Mouse (Mus musculus) heart, embryonic 10.5 days (tissue): Measurements from ENCODE around the gene Nucb1. TPM values are rescaled to one million over a fixed set of nuclear protein-coding genes. Genes with fewer than 3 reads are reported as not detected.
A peak's percentile ranks its signal among the peaks of the same experiment; 100 is the strongest.
"Not testable (repeated sequence)": the region's sequence is repeated elsewhere in the genome, so short reads cannot be mapped to it uniquely, and the experiment has no call there.

ENCODE experiments used
- DNase-seq: peaks from one replicate; pipeline ENCODE4 v3.0.0-alpha.2; 2017; ENCODE audit warnings: low spot score
- H3K27ac ChIP-seq: fragments of 300-500 bp; sonication (generic); 2 replicates; pipeline ENCODE4 v1.5.1; 2016; ENCODE audit warnings: mild to moderate bottlenecking
- H3K27me3 ChIP-seq: fragments of 300-500 bp; sonication (generic); 2 replicates; pipeline ENCODE4 v1.6.1; 2016; ENCODE audit warnings: mild to moderate bottlenecking; ENCODE audit not compliant: poor library complexity, insufficient read depth, severe bottlenecking
- H3K36me3 ChIP-seq: fragments of 300-500 bp; sonication (generic); 2 replicates; pipeline ENCODE4 v1.6.1; 2016; ENCODE audit warnings: mild to moderate bottlenecking, moderate library complexity
- H3K4me1 ChIP-seq: fragments of 300-500 bp; sonication (generic); 2 replicates; pipeline ENCODE4 v1.6.1; 2016; ENCODE audit warnings: mild to moderate bottlenecking
- H3K4me3 ChIP-seq: fragments of 300-500 bp; sonication (generic); 2 replicates; pipeline ENCODE4 v1.5.1; 2016; ENCODE audit warnings: mild to moderate bottlenecking, moderate library complexity
- H3K9me3 ChIP-seq: fragments of 300-500 bp; sonication (generic); 2 replicates; pipeline ENCODE4 v1.6.1; 2016; ENCODE audit warnings: mild to moderate bottlenecking, moderate library complexity
- WGBS: fragments of 180-500 bp; shearing (Covaris S2); methylation state at CpG from one replicate; pipeline ENCODE4 v1.1.7; 2016; 5-methylcytosine and 5-hydroxymethylcytosine counted together
- polyA plus RNA-seq: library from polyadenylated mRNA; unstranded; fragments of >200 nt; fragmentation: Nextera tagmentation; extraction: Ambion mirVana; gene quantifications from 2 replicates; pipeline ENCODE4 v1.2.1, GENCODE M21; 2016

Nucb1 gene
- polyA plus RNA-seq, 1 experiment from 2014 or later = 163 TPM

GRCm38 (mm10) chr7:45538163-45539041, 28.2 kb upstream of the Nucb1 start:
- DNase-seq = peak; percentile 89
- H3K9me3 ChIP-seq = no peaks in the 10 kb centered on the region
- peaks cover 17% of the 10 kb centered on the region for H3K4me1 ChIP-seq
- H3K27me3 ChIP-seq = peaks cover 6% of the 10 kb centered on the region; the same call in 1 of the 2 replicates
- 3% methylated on average over 29 of the region's 29 CpGs for WGBS
- no peaks in the 10 kb centered on the region for H3K36me3 ChIP-seq
- H3K27ac ChIP-seq = peak overlapping the region; percentile 84
- peak overlapping the region; percentile 67 for H3K4me3 ChIP-seq

DNA sequence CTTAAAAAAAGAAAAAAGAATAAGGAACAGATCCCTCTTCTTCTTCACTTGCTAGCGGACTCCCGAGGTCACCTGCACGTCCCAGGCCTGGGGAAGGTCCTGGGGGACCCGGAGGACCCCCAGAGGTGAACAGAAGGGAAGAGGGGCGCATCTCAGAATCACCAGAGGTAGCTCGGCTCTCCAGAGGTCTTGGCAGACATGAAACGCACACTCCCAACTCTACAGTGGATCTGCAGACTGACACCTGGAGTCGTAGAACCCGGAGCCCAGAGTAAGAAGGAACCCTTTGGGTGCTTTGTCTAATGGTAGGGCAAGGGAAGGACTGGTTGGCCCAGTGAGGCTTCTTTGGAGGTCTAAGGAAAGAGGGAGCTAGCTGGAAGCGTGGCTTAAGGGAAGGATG, 27.4 kb upstream of the Nucb1 start:
- WGBS = 71% methylated on average over 10 of the region's 10 CpGs
- Histone ChIP-seq H3K27ac (peak overlapping the region; percentile 84; the same call in 1 of the 2 replicates), H3K9me3 (no peaks in the 10 kb centered on the region), H3K27me3 (peaks cover 6% of the 10 kb centered on the region; the same call in 1 of the 2 replicates), H3K4me3 (peak overlapping the region; percentile 67), H3K4me1 (peaks cover 17% of the 10 kb centered on the region), H3K36me3 (no peaks in the 10 kb centered on the region)
- DNase-seq = no peak

- no peak overlapping the region for H3K27ac ChIP-seq
- H3K4me1 ChIP-seq = peaks cover 27% of the 10 kb centered on the region
- H3K9me3 ChIP-seq = no peaks in the 10 kb centered on the region
- no peak overlapping the region for H3K4me3 ChIP-seq
- no peaks in the 10 kb centered on the region for H3K36me3 ChIP-seq
- peaks cover 6% of the 10 kb centered on the region; the same call in 1 of the 2 replicates for H3K27me3 ChIP-seq
- 69% methylated on average over 1 of the region's 1 CpGs for WGBS
- DNase-seq = no peak
Measured at GRCm38 (mm10) chr7:45535676-45536075, 25.5 kb upstream of the Nucb1 start.

GRCm38 (mm10) chr7:45530643-45531042, 20.4 kb upstream of the Nucb1 start:
- Histone ChIP-seq H3K4me3 (no peak overlapping the region), H3K4me1 (peaks cover 39% of the 10 kb centered on the region), H3K27me3 (peaks cover 11% of the 10 kb centered on the region; the same call in 1 of the 2 replicates), H3K9me3 (no peaks in the 10 kb centered on the region), H3K27ac (peak overlapping the region; percentile 43; the same call in 1 of the 2 replicates), H3K36me3 (no peaks in the 10 kb centered on the region)
- DNase-seq = no peak
- WGBS = 74% methylated on average over 2 of the region's 2 CpGs

- peak overlapping the region; percentile 27; the same call in 1 of the 2 replicates for H3K4me3 ChIP-seq
- peaks cover 10% of the 10 kb centered on the region; the same call in 1 of the 2 replicates for H3K27me3 ChIP-seq
- no peaks in the 10 kb centered on the region for H3K9me3 ChIP-seq
- 13% methylated on average over 6 of the region's 6 CpGs for WGBS
- 0 out of 2 replicates have a peak, but pooled peaks cover 1% of the 10 kb centered on the region for H3K36me3 ChIP-seq
- peaks cover 44% of the 10 kb centered on the region for H3K4me1 ChIP-seq
- peak overlapping the region; percentile 43 for H3K27ac ChIP-seq
- DNase-seq = no peak
Measured at GRCm38 (mm10) chr7:45529461-45529860, 19.3 kb upstream of the Nucb1 start.

GRCm38 (mm10) chr7:45527169-45527568, 17.0 kb upstream of the Nucb1 start:
- not testable (repeated sequence) for H3K4me3 ChIP-seq, H3K27me3 ChIP-seq, H3K9me3 ChIP-seq, DNase-seq
- WGBS = 81% methylated on average over 6 of the region's 6 CpGs
- Histone ChIP-seq H3K36me3 (peaks cover 17% of the 10 kb centered on the region; the same call in 1 of the 2 replicates), H3K4me1 (peaks cover 56% of the 10 kb centered on the region), H3K27ac (peak overlapping the region; percentile 98; the same call in 1 of the 2 replicates)

GRCm38 (mm10) chr7:45526474-45527120, 16.4 kb upstream of the Nucb1 start:
- WGBS = 19% methylated on average over 7 of the region's 7 CpGs
- H3K27ac ChIP-seq = peak overlapping the region; percentile 98
- DNase-seq = no peak
- no peaks in the 10 kb centered on the region for H3K9me3 ChIP-seq
- H3K27me3 ChIP-seq = peaks cover 5% of the 10 kb centered on the region; the same call in 1 of the 2 replicates
- peaks cover 17% of the 10 kb centered on the region; the same call in 1 of the 2 replicates for H3K36me3 ChIP-seq
- H3K4me1 ChIP-seq = peaks cover 54% of the 10 kb centered on the region
- H3K4me3 ChIP-seq = peak overlapping the region; percentile 90

DNA sequence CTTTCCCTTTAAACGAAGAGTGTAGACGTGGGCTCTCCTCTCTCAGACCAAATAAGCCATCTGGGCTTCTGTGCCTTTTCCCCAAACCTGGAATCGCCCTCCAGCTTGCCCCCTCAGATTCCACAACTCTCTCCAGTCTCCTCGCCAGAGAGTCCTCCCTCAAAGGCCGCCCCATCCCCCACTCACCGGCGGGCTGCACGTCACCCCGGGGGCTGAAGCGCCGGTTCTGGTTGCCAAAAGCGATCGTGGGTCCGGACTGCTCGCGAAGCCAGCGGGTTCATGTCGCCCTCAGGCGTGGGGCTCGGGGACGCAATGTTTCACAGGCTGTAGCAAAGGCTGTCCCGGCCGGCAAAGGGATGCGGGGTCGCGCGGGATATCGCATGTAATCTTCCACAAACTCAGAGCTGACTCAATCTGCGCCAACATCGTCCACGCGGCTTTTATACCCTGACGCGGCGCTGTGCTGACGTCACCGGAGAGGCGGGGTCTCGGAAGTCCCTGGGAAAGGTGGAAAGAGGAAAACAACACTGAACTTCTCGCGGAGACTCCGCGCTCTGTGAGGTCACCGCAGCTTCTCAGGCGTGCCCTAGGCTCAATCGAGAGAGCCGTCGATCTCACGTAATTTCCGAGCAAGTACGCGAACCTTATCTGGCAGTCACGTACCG, 15.7 kb upstream of the Nucb1 start, which contains the start of the genes Ppp1r15a and Plekha4:
Gene Ppp1r15a, minus strand, starts transcription at position 460 of the 665 bp plus-strand sequence.
Gene Plekha4, plus strand, starts transcription at position 522 of the 665 bp plus-strand sequence.
- Histone ChIP-seq H3K27ac (peak within 1 kb of the TSS; percentile 98), H3K27me3 (peaks cover 5% of the 10 kb centered on the region; the same call in 1 of the 2 replicates), H3K4me1 (peaks cover 51% of the 10 kb centered on the region), H3K4me3 (peak within 1 kb of the TSS; percentile 90), H3K36me3 (peaks cover 17% of the 10 kb centered on the region; the same call in 1 of the 2 replicates), H3K9me3 (no peaks in the 10 kb centered on the region)
- DNase-seq = peak; percentile 98
- WGBS = under 1% methylated on average over 54 of the region's 54 CpGs

GRCm38 (mm10) chr7:45524841-45525621, 14.8 kb upstream of the Nucb1 start:
- peaks cover 17% of the 10 kb centered on the region; the same call in 1 of the 2 replicates for H3K36me3 ChIP-seq
- peak overlapping the region; percentile 90 for H3K4me3 ChIP-seq
- H3K4me1 ChIP-seq = peaks cover 43% of the 10 kb centered on the region
- H3K9me3 ChIP-seq = no peaks in the 10 kb centered on the region
- no peaks in the 10 kb centered on the region for H3K27me3 ChIP-seq
- H3K27ac ChIP-seq = peak overlapping the region; percentile 98
- WGBS = 7% methylated on average over 12 of the region's 12 CpGs
- peak; percentile 94 for DNase-seq

DNA sequence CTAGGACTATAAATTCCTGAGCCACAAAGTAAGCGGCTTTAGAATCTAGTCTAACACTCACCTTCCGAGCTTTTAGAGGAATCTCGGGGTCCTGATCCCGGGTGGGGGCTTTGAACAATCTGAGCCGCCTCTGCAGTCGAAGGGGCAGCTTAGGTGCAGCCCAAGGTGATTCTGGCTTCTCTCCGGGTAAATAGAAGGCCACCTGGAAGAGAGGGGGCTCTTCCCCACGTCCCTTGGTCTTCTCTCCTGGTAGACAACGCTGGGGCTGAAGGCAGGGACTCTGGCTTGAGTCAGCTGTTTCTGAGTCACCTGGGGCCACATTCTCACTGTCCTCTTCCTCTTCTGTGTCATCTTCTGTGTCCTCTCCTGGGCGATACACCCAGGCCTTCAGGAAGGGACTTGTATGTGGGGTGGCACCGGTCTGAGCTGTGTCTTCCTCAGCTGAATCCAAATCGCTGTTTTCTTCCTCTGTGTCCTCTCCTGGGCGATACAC, 13.5 kb upstream of the Nucb1 start:
- peak overlapping the region; percentile 62 for H3K27ac ChIP-seq
- no peaks in the 10 kb centered on the region for H3K9me3 ChIP-seq
- H3K4me3 ChIP-seq = peak overlapping the region; percentile 70
- H3K36me3 ChIP-seq = peaks cover 17% of the 10 kb centered on the region; the same call in 1 of the 2 replicates
- 73% methylated on average over 13 of the region's 13 CpGs for WGBS
- peaks cover 30% of the 10 kb centered on the region for H3K4me1 ChIP-seq
- DNase-seq = no peak
- H3K27me3 ChIP-seq = no peaks in the 10 kb centered on the region

DNA sequence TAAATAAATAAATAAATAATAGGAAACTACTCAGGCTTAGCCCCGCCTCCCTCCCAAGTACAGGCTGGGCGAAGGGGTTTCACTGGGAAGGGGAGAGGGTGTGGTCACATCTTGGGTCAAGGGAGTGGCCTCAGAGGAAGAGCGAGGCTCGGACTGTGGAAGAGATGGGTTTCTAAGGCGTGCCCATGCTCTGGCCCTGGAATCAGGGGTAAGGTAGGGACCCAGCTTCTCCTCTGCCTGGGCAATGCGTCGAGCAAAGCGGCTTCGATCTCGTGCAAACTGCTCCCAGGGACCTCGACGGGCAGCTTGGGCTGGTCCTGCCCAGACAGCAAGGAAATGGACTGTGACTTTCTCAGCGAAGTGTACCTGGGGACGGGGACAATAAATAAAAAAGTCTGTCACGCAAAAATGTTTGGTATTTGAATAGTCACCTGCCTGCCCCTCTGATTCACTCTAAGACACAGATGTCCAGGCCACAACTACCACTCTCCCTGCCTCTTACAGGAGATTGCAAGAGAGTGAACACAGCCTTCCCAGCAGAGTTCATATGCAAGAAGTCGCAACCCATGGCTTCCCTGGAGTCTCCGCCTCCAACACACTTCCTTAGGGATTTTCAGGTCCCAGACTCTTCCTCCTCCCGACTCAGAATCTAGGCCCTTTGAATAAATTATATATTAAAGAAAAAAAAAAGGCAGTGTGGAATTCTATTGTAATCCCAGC, 12.9 kb upstream of the Nucb1 start:
- H3K4me1 ChIP-seq = peaks cover 30% of the 10 kb centered on the region
- peak overlapping the region; percentile 70 for H3K4me3 ChIP-seq
- no peak for DNase-seq
- H3K27me3 ChIP-seq = no peaks in the 10 kb centered on the region
- WGBS = 60% methylated on average over 18 of the region's 18 CpGs
- peaks cover 17% of the 10 kb centered on the region; the same call in 1 of the 2 replicates for H3K36me3 ChIP-seq
- H3K9me3 ChIP-seq = no peaks in the 10 kb centered on the region
- peak overlapping the region; percentile 62 for H3K27ac ChIP-seq
